Mouse (Mus musculus): ENCODE data around the gene Ldhd. TPM values are rescaled to one million over a fixed set of nuclear protein-coding genes. Genes with fewer than 3 reads are reported as not detected.

Ldhd gene
- total and polyA plus RNA-seq, 3 experiments = 0.08 TPM; not detected in 2

- peak; percentile 50 for TF ChIP-seq ZMIZ1 (IDR thresholded peaks at IDR 0.05; ENCODE audit: low read depth, low read length)
- no peak; the same call in none of the 2 replicates for TF ChIP-seq POLR2AphosphoS2 (IDR thresholded peaks at IDR 0.05; ENCODE audit: low read depth, low read length)
- TF ChIP-seq MEF2A (IDR thresholded peaks at IDR 0.05; ENCODE audit: borderline replicate concordance, low read depth, low read length) = no peak; the same call in 1 of the 2 replicates
- TF ChIP-seq RAD21 (IDR thresholded peaks at IDR 0.05; ENCODE audit: low read depth, low read length) = no peak
- peak; percentile 45; the same call in 1 of the 2 replicates for TF ChIP-seq GABPA (IDR thresholded peaks at IDR 0.05; ENCODE audit: insufficient replicate concordance, low read depth, low read length)
- no peak; the same call in 1 of the 2 replicates for TF ChIP-seq JUN (IDR thresholded peaks at IDR 0.05; ENCODE audit: insufficient read depth, low read depth, low read length)
- TF ChIP-seq TBP (conservative IDR thresholded peaks at IDR 0.05; ENCODE audit: low read depth, low read length) = peak; percentile 94
- TF ChIP-seq ZNF384 (IDR thresholded peaks at IDR 0.05; ENCODE audit: low read depth, low read length) = peak; percentile 73; the same call in 1 of the 2 replicates
- peak; percentile 82 for TF ChIP-seq CHD2 (IDR thresholded peaks at IDR 0.05; ENCODE audit: low read length)
- TF ChIP-seq MAFK (IDR thresholded peaks at IDR 0.05; ENCODE audit: insufficient replicate concordance, low read length) = no peak
These were observed 13.3 kb upstream of the Ldhd start, which contains the start of gene Zfp1 (continued) for GRCm38 (mm10) chr8:111643264-111644141.

GRCm38 (mm10) chr8:111642939-111643263, 12.7 kb upstream of the Ldhd start:
- dilution Hi-C loops (cut with MboI; ENCODE audit: extremely low pct_ligation_motif_present, extremely low pct_unique_long_range_greater_than_20kb, low sequenced_read_pairs) (no loop called here), in situ Hi-C loops (cut with MboI; ENCODE audit: low pct_ligation_motif_present, low pct_unique_long_range_greater_than_20kb, low sequenced_read_pairs) (no loop called here)
- no peak for DNase-seq (ENCODE audit: extremely low read depth)
- no peak overlapping the region; the same call in 1 of the 2 replicates for H3K27ac ChIP-seq (ENCODE audit: insufficient read depth, low read depth)
- H3K4me3 ChIP-seq (replicated peaks in 1 of 3; ENCODE audit: low read depth in 2 of 3, low read length in 2 of 3, poor library complexity in 1 of 3) = peak overlapping the region; percentile 69 to 89 (median 73)
- no peaks in the 10 kb centered on the region for H3K27me3 ChIP-seq (replicated peaks)
- H3K9me3 ChIP-seq (replicated peaks; ENCODE audit: low read length) = no peaks in the 10 kb centered on the region
- H3K4me2 ChIP-seq (ENCODE audit: insufficient read depth, low read depth, poor library complexity, severe bottlenecking) = peak overlapping the region; percentile 88
- H3K9ac ChIP-seq (ENCODE audit: insufficient read depth, low read depth) = peak overlapping the region; percentile 80
- TF ChIP-seq MXI1 (IDR thresholded peaks at IDR 0.05; ENCODE audit: low read depth, low read length) (peak; percentile 52; the same call in 1 of the 2 replicates), MYC (IDR thresholded peaks at IDR 0.05; ENCODE audit: low read depth, low read length) (no peak)
- H3K79me2 ChIP-seq (replicated peaks; ENCODE audit: control insufficient read depth, extremely low read depth, insufficient read depth, poor library complexity, severe bottlenecking) = peaks cover 6% of the 10 kb centered on the region
- H3K36me3 ChIP-seq (replicated peaks in 1 of 2; ENCODE audit: control insufficient read depth in 1 of 2, insufficient read depth in 1 of 2, low read length in 1 of 2) = peaks cover 0 to 4% of the 10 kb centered on the region in 2 experiments
- H3K4me1 ChIP-seq (ENCODE audit: control insufficient read depth in 1 of 2, insufficient read depth in 2 of 2) = peaks cover 0 to 18% of the 10 kb centered on the region in 2 experiments; a peak in 2 of 4 replicates

GRCm38 (mm10) chr8:111642496-111642895, 12.3 kb upstream of the Ldhd start:
- Histone ChIP-seq H3K4me2 (ENCODE audit: insufficient read depth, low read depth, poor library complexity, severe bottlenecking) (peak overlapping the region; percentile 88), H3K27ac (ENCODE audit: insufficient read depth, low read depth) (no peak overlapping the region), H3K9me3 (replicated peaks; ENCODE audit: low read length) (no peaks in the 10 kb centered on the region), H3K27me3 (replicated peaks) (no peaks in the 10 kb centered on the region), H3K9ac (ENCODE audit: insufficient read depth, low read depth) (peak overlapping the region; percentile 80), H3K36me3 (replicated peaks in 1 of 2; ENCODE audit: control insufficient read depth in 1 of 2, insufficient read depth in 1 of 2, low read length in 1 of 2) (peaks cover 0 to 4% of the 10 kb centered on the region in 2 experiments), H3K4me1 (ENCODE audit: control insufficient read depth in 1 of 2, insufficient read depth in 2 of 2) (peaks cover 0 to 16% of the 10 kb centered on the region in 2 experiments; a peak in 2 of 4 replicates), H3K4me3 (replicated peaks in 1 of 3; ENCODE audit: low read depth in 2 of 3, low read length in 2 of 3, poor library complexity in 1 of 3) (peak overlapping the region; percentile 69 to 89 (median 73)), H3K79me2 (replicated peaks; ENCODE audit: control insufficient read depth, extremely low read depth, insufficient read depth, poor library complexity, severe bottlenecking) (peaks cover 6% of the 10 kb centered on the region)
- in situ Hi-C loops (cut with MboI; ENCODE audit: low pct_ligation_motif_present, low pct_unique_long_range_greater_than_20kb, low sequenced_read_pairs) (no loop called here), dilution Hi-C loops (cut with MboI; ENCODE audit: extremely low pct_ligation_motif_present, extremely low pct_unique_long_range_greater_than_20kb, low sequenced_read_pairs) (no loop called here)
- DNase-seq (ENCODE audit: extremely low read depth) = peak; percentile 63
- peak; percentile 70 for TF ChIP-seq MAFK (IDR thresholded peaks at IDR 0.05; ENCODE audit: insufficient replicate concordance, low read length)
- TF ChIP-seq CTCF (conservative IDR thresholded peaks at IDR 0.05 in 1 of 2, IDR thresholded peaks at IDR 0.05 in 1 of 2; ENCODE audit: low read depth in 2 of 2, low read length in 2 of 2) = no peak

Measured in CH12.LX (cell line).